Mouse (Mus musculus) limb, embryonic 12.5 days (tissue): ENCODE results near the gene Ugt1a7c. TPM values are rescaled to one million over a fixed set of nuclear protein-coding genes. Genes with fewer than 3 reads are reported as not detected.
"Not testable (repeated sequence)": the region's sequence is repeated elsewhere in the genome, so short reads cannot be mapped to it uniquely, and the experiment has no call there.

Experiments
- ATAC-seq: fragments of 200-750 bp; cut with Nextera tagmentation; 2 replicates; pipeline ENCODE4 v1.8.0; 2017; ENCODE audit warnings: low read depth, moderate TSS enrichment; ENCODE audit not compliant: insufficient number of reproducible peaks, insufficient read depth, low FRiP score, low TSS enrichment
- H3K27ac ChIP-seq: fragments of 300-500 bp; sonication (generic); 2 replicates; pipeline ENCODE4 v1.5.1; 2016; ENCODE audit warnings: mild to moderate bottlenecking, moderate library complexity
- H3K27me3 ChIP-seq: fragments of 300-500 bp; sonication (generic); 2 replicates; pipeline ENCODE4 v1.6.1; 2016; ENCODE audit warnings: mild to moderate bottlenecking, moderate library complexity
- H3K36me3 ChIP-seq: fragments of 300-500 bp; sonication (generic); 2 replicates; pipeline ENCODE4 v1.6.1; 2016; ENCODE audit warnings: mild to moderate bottlenecking, moderate library complexity
- H3K4me1 ChIP-seq: fragments of 300-500 bp; sonication (generic); replicated peaks from 2 replicates; pipeline ENCODE4 v1.6.1; 2016
- H3K4me2 ChIP-seq: fragments of 300-500 bp; sonication (generic); 2 replicates; pipeline ENCODE4 v1.6.1; 2016; ENCODE audit warnings: mild to moderate bottlenecking, moderate library complexity
- H3K4me3 ChIP-seq: fragments of 300-500 bp; sonication (generic); replicated peaks from 2 replicates; pipeline ENCODE4 v1.5.1; 2016; ENCODE audit warnings: mild to moderate bottlenecking
- H3K9ac ChIP-seq: fragments of 300-500 bp; sonication (generic); replicated peaks from 2 replicates; pipeline ENCODE4 v1.6.1; 2016; ENCODE audit warnings: mild to moderate bottlenecking, moderate library complexity
- H3K9me3 ChIP-seq: fragments of 300-500 bp; sonication (generic); 2 replicates; pipeline ENCODE4 v1.6.1; 2016; ENCODE audit warnings: mild to moderate bottlenecking, moderate library complexity
- WGBS: fragments of 180-500 bp; shearing (Covaris S2); methylation state at CpG from one replicate; pipeline ENCODE4 v1.1.7; 2016; 5-methylcytosine and 5-hydroxymethylcytosine counted together
- polyA plus RNA-seq: library from polyadenylated mRNA; unstranded; fragments of >200 nt; fragmentation: Nextera tagmentation; extraction: Ambion mirVana; gene quantifications from 2 replicates; pipeline ENCODE4 v1.2.1, GENCODE M21; 2016

Ugt1a7c gene
- polyA plus RNA-seq, 1 experiment from 2014 or later: 0.54 TPM

DNA sequence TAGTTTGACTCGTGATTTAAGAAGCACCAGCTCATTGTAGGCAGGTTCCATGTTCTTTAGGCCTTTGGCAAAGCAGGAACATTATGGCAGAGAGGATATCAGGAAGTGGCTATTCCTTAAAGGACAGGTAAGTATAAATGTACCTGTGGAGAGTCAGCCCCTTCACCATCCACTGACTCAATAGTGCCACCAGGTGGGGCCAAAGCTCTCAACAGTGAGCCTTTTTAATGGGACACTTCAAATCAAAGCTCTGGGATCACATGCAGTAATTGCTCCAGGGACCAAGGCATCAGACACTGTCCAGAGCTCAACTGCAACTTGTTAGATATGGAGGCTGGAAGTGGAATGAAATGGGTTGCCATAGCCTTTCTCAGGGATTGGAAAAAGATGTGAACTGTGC is 26.7 kb downstream of the Ugt1a7c start:
- WGBS: no CpG with 5 or more reads among the region's 1 CpGs
- H3K4me3 ChIP-seq, H3K36me3 ChIP-seq, H3K27ac ChIP-seq, H3K27me3 ChIP-seq, H3K9me3 ChIP-seq, H3K4me2 ChIP-seq, H3K9ac ChIP-seq, ATAC-seq, H3K4me1 ChIP-seq: not testable (repeated sequence)

GRCm38 (mm10) chr1:88125827-88126360 is 31.0 kb downstream of the Ugt1a7c start:
- ATAC-seq, H3K36me3 ChIP-seq, H3K4me2 ChIP-seq, H3K4me3 ChIP-seq, H3K27me3 ChIP-seq, H3K9ac ChIP-seq, H3K27ac ChIP-seq, H3K4me1 ChIP-seq, H3K9me3 ChIP-seq: not testable (repeated sequence)
- 75% methylated on average over 4 of the region's 4 CpGs for WGBS

- WGBS: 80% methylated on average over 2 of the region's 2 CpGs
- not testable (repeated sequence) for H3K9ac ChIP-seq, ATAC-seq, H3K27me3 ChIP-seq, H3K27ac ChIP-seq, H3K4me1 ChIP-seq, H3K4me3 ChIP-seq, H3K36me3 ChIP-seq, H3K9me3 ChIP-seq, H3K4me2 ChIP-seq
These were observed 34.2 kb downstream of the Ugt1a7c start for GRCm38 (mm10) chr1:88129091-88129490.

DNA sequence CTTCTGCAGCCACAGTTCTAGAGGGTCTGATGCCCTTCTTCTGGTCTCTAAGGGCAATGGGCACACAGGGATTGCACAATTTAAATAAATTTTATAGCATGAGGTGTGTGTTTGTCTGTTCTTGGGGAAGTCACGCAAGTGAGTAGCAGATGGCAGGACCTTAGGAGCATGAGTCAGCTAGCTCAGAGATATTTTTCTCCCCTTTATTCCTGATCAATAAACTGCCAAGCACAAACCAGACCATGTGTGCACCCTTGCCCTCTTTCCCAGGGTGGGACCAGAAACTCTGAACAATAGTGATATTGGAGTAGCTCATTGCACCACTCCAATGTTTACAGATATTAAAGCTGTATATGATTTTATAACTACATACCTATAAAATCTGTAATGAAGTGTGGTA is 35.4 kb downstream of the Ugt1a7c start:
- WGBS: 65% methylated on average over 1 of the region's 1 CpGs
- H3K27ac ChIP-seq, ATAC-seq: not testable (repeated sequence)

DNA sequence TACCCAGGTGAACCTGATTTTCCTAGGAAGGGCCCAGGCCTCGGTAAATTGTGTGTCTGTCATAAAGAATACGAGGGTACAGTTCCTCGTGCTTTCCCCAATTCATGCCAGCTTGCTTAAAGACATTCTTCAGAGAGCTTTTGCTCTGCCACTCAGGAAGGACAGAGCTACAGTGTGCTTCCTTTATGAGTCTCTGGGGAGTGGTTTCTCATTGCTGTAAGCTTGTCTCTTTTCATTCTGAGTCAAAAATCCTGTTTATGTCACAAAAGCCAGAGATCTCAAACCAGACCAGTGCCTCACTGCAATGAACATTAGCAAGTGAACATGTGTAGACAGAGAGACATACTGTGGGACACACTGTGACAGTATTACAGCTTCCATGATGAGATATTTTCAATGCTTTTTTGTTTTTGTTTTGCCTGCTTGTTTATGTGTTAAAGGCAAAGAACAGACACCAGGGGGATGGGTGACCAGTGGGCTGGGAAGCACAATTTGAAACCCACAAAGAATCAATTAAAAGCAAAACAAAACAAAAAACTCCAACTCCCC is 39.1 kb downstream of the Ugt1a7c start:
- no peak for ATAC-seq
- H3K9ac ChIP-seq: no peak overlapping the region
- H3K4me1 ChIP-seq: peaks cover 5% of the 10 kb centered on the region; the same call in 1 of the 2 replicates
- H3K27me3 ChIP-seq: no peaks in the 10 kb centered on the region
- no peak overlapping the region for H3K4me3 ChIP-seq
- 52% methylated on average over 3 of the region's 3 CpGs for WGBS
- no peaks in the 10 kb centered on the region for H3K9me3 ChIP-seq
- no peaks in the 10 kb centered on the region for H3K36me3 ChIP-seq
- no peak overlapping the region for H3K27ac ChIP-seq
- no peak overlapping the region for H3K4me2 ChIP-seq

More for the DNA sequence above, 35.4 kb downstream of the Ugt1a7c start:
- not testable (repeated sequence) for H3K9me3 ChIP-seq, H3K9ac ChIP-seq, H3K36me3 ChIP-seq, H3K4me2 ChIP-seq, H3K4me3 ChIP-seq, H3K27me3 ChIP-seq, H3K4me1 ChIP-seq

- not testable (repeated sequence) for H3K9me3 ChIP-seq, H3K27me3 ChIP-seq, H3K4me1 ChIP-seq, H3K9ac ChIP-seq, ATAC-seq, H3K36me3 ChIP-seq, H3K27ac ChIP-seq, H3K4me3 ChIP-seq, H3K4me2 ChIP-seq
- WGBS: 56% methylated on average over 5 of the region's 5 CpGs
These were observed 39.7 kb downstream of the Ugt1a7c start, which contains the start of gene Ugt1a6a for GRCm38 (mm10) chr1:88134457-88135011. Ugt1a6a (plus strand) TSS chr1:88134809.

- not testable (repeated sequence) for H3K27ac ChIP-seq, H3K36me3 ChIP-seq, ATAC-seq, H3K4me3 ChIP-seq, H3K9ac ChIP-seq, H3K4me2 ChIP-seq, H3K27me3 ChIP-seq, H3K9me3 ChIP-seq, H3K4me1 ChIP-seq
- 93% methylated on average over 6 of the region's 6 CpGs for WGBS
These were observed 40.5 kb downstream of the Ugt1a7c start for GRCm38 (mm10) chr1:88135229-88135904.

DNA sequence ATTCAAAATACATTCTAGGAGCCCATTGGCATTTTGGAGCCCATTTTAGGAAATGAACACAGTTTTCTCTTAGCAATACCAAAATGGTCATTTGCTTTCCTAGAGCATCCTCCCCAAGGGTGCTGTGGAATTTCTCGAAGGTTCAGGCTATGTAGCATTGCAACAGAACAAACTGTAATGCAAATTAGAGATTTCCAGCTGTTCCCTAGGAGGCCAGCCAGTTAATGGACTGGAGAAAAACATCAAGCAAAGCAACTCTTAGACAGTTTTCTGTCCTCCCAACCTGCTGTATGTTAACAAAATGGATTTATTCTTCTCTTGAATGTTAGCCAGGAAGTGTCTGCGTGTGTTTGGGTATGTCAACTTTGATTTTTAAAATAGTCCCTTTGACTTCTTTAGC is 41.8 kb downstream of the Ugt1a7c start:
- Histone ChIP-seq H3K36me3 (no peaks in the 10 kb centered on the region), H3K27ac (no peak overlapping the region), H3K9me3 (no peaks in the 10 kb centered on the region), H3K9ac (no peak overlapping the region), H3K4me1 (peaks cover 5% of the 10 kb centered on the region; the same call in 1 of the 2 replicates), H3K4me2 (no peak overlapping the region), H3K4me3 (no peak overlapping the region), H3K27me3 (no peaks in the 10 kb centered on the region)
- 71% methylated on average over 2 of the region's 2 CpGs for WGBS
- no peak for ATAC-seq

- no peaks in the 10 kb centered on the region for H3K9me3 ChIP-seq
These were observed 42.4 kb downstream of the Ugt1a7c start for GRCm38 (mm10) chr1:88137264-88137663.

GRCm38 (mm10) chr1:88138145-88138544 is 43.3 kb downstream of the Ugt1a7c start:
- no peak for ATAC-seq
- 86% methylated on average over 1 of the region's 1 CpGs for WGBS
- no peak overlapping the region for H3K27ac ChIP-seq
- peaks cover 5% of the 10 kb centered on the region; the same call in 1 of the 2 replicates for H3K4me1 ChIP-seq
- H3K27me3 ChIP-seq: no peaks in the 10 kb centered on the region
- H3K36me3 ChIP-seq: no peaks in the 10 kb centered on the region
- no peak overlapping the region for H3K4me2 ChIP-seq
- H3K9ac ChIP-seq: no peak overlapping the region
- no peaks in the 10 kb centered on the region for H3K9me3 ChIP-seq
- no peak overlapping the region for H3K4me3 ChIP-seq

More at GRCm38 (mm10) chr1:88137264-88137663, 42.4 kb downstream of the Ugt1a7c start:
- H3K4me2 ChIP-seq: no peak overlapping the region
- ATAC-seq: no peak
- H3K4me1 ChIP-seq: peaks cover 5% of the 10 kb centered on the region; the same call in 1 of the 2 replicates
- WGBS: 88% methylated on average over 3 of the region's 3 CpGs
- no peaks in the 10 kb centered on the region for H3K36me3 ChIP-seq
- H3K4me3 ChIP-seq: no peak overlapping the region
- no peaks in the 10 kb centered on the region for H3K27me3 ChIP-seq
- H3K27ac ChIP-seq: no peak overlapping the region
- no peak overlapping the region for H3K9ac ChIP-seq

- not testable (repeated sequence) for H3K4me2 ChIP-seq, H3K9me3 ChIP-seq, H3K36me3 ChIP-seq, H3K27ac ChIP-seq, H3K4me1 ChIP-seq, H3K4me3 ChIP-seq, H3K9ac ChIP-seq, ATAC-seq, H3K27me3 ChIP-seq
- WGBS: 80% methylated on average over 1 of the region's 1 CpGs
These were observed 45.6 kb downstream of the Ugt1a7c start for GRCm38 (mm10) chr1:88140492-88140891.
